Mouse (Mus musculus) heart, postnatal 0 days (tissue): ENCODE measurements around the gene Tacr2. TPM values are rescaled to one million over a fixed set of nuclear protein-coding genes. Genes with fewer than 3 reads are reported as not detected.
A peak's percentile ranks its signal among the peaks of the same experiment; 100 is the strongest.

Experiments used
- ATAC-seq: fragments of 200-750 bp; cut with Nextera tagmentation; 2 replicates; pipeline ENCODE4 v1.8.0; 2017; ENCODE audit warnings: low read depth, moderate number of reproducible peaks, moderate library complexity; ENCODE audit not compliant: insufficient read depth
- DNase-seq: peaks from one replicate; pipeline ENCODE4 v3.0.0-alpha.2; 2016; ENCODE audit warnings: low spot score
- H3K27ac ChIP-seq: fragments of 300-500 bp; sonication (generic); 2 replicates; pipeline ENCODE4 v1.5.1; 2014; ENCODE audit warnings: low read depth, mild to moderate bottlenecking
- H3K27me3 ChIP-seq: fragments of 300-500 bp; sonication (generic); 2 replicates; pipeline ENCODE4 v1.6.1; 2014; ENCODE audit warnings: low read length, mixed read lengths; ENCODE audit not compliant: control insufficient read depth, insufficient read depth
- H3K36me3 ChIP-seq: fragments of 300-500 bp; sonication (generic); replicated peaks from 2 replicates; pipeline ENCODE4 v1.6.1; 2014; ENCODE audit warnings: low read length, mixed read lengths; ENCODE audit not compliant: control insufficient read depth, insufficient read depth
- H3K4me1 ChIP-seq: fragments of 300-500 bp; sonication (generic); 2 replicates; pipeline ENCODE4 v1.6.1; 2014; ENCODE audit warnings: antibody characterized with exemption; ENCODE audit not compliant: control insufficient read depth, insufficient read depth
- H3K4me2 ChIP-seq: fragments of 300-500 bp; sonication (generic); 2 replicates; pipeline ENCODE4 v1.6.1; 2014; ENCODE audit warnings: low read depth, mild to moderate bottlenecking, low read length, moderate library complexity
- H3K4me3 ChIP-seq: fragments of 300-500 bp; sonication (generic); 2 replicates; pipeline ENCODE4 v1.5.1; 2014; ENCODE audit warnings: low read depth, low read length
- H3K9ac ChIP-seq: fragments of 300-500 bp; sonication (generic); replicated peaks from 2 replicates; pipeline ENCODE4 v1.6.1; 2014; ENCODE audit warnings: low read depth, low read length, mixed read lengths
- H3K9me3 ChIP-seq: fragments of 300-500 bp; sonication (generic); replicated peaks from 2 replicates; pipeline ENCODE4 v1.6.1; 2016; ENCODE audit warnings: low read length; ENCODE audit not compliant: control insufficient read depth
- CTCF ChIP-seq: IDR thresholded peaks from 2 replicates; pipeline ENCODE4 v1.5.1; 2016; ENCODE audit warnings: antibody characterized with exemption, control low read depth, low read depth
- EP300 ChIP-seq: IDR thresholded peaks from 2 replicates; pipeline ENCODE4 v1.6.1; 2016; ENCODE audit warnings: antibody characterized with exemption, low read depth
- WGBS: fragments of 180-500 bp; shearing (Covaris S2); extraction: QIAGEN DNeasy Blood & Tissue Kit; methylation state at CpG from one replicate; pipeline ENCODE4 v1.1.7; 2014; 5-methylcytosine and 5-hydroxymethylcytosine counted together
- polyA plus RNA-seq: library from polyadenylated mRNA; unstranded; fragments of >200 nt; fragmentation: Nextera tagmentation; extraction: Ambion mirVana; gene quantifications from 2 replicates; pipeline ENCODE4 v1.2.1, GENCODE M21; 2015
- total RNA-seq: library from RNA; depleted of rRNA; stranded (reverse); fragments of >200 nt; gene quantifications from 2 replicates; pipeline ENCODE4 v1.2.3, GENCODE M21; 2014; ENCODE audit warnings: low replicate concordance

Gene Tacr2
- total and polyA plus RNA-seq, 2 experiments from 2014 or later, result 2.7 TPM; not detected in 1

DNA sequence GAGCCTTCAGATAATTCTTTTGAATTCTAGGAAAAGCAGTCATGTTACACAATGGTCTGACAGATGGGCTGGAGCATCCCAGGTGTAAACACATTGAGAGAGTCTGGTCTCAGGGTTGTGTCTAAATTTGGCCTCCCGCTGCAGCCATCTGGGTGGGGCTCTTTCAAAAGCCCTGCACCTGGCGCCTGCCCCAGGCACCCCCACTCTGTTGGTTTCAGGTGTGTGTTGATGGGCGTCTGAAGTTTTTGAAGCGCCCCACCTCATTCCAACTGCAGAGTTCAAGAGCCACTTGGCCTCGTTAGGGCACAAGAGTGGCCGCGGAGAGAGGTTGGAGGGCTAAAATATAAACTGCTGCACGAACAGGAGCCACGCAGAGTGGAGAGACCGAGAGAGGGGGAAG is 9.9 kb upstream of the Tacr2 start:
- H3K9ac ChIP-seq, result no peak overlapping the region
- no peak overlapping the region for H3K27ac ChIP-seq
- ATAC-seq (no peak), DNase-seq (no peak)
- H3K4me2 ChIP-seq, result no peak overlapping the region
- no peaks in the 10 kb centered on the region for H3K27me3 ChIP-seq
- no peak overlapping the region for H3K4me3 ChIP-seq
- WGBS, result 65% methylated on average over 10 of the region's 10 CpGs
- H3K36me3 ChIP-seq, result no peaks in the 10 kb centered on the region
- no peaks in the 10 kb centered on the region for H3K4me1 ChIP-seq
- no peak for TF ChIP-seq CTCF
- no peak for TF ChIP-seq EP300
- no peaks in the 10 kb centered on the region for H3K9me3 ChIP-seq

DNA sequence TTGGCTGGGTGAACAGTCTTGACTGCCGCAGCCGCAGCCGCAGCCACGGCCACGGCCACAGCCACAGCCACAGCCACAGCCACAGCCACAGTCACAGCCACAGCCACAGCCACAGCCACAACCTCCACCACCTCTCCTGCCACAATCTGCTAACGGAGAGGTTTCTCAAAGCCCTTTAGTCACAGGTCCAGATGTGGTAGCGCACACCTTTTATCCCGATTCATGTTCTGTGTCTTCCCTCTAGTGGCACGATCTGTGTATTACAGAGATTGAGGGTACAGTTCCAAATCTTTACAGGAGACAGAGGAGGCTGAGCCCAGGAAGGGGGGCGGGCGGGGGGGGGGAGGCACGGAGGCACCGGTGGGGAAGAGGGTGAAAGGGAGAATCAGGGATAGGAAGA is 9.3 kb upstream of the Tacr2 start:
- Histone ChIP-seq H3K27me3 (no peaks in the 10 kb centered on the region), H3K4me2 (no peak overlapping the region), H3K4me3 (no peak overlapping the region), H3K9me3 (no peaks in the 10 kb centered on the region), H3K4me1 (no peaks in the 10 kb centered on the region), H3K36me3 (no peaks in the 10 kb centered on the region), H3K9ac (no peak overlapping the region), H3K27ac (no peak overlapping the region)
- 45% methylated on average over 13 of the region's 13 CpGs for WGBS
- ATAC-seq (no peak), DNase-seq (peak; percentile 27)
- no peak for TF ChIP-seq EP300
- peak; percentile 74 for TF ChIP-seq CTCF

DNA sequence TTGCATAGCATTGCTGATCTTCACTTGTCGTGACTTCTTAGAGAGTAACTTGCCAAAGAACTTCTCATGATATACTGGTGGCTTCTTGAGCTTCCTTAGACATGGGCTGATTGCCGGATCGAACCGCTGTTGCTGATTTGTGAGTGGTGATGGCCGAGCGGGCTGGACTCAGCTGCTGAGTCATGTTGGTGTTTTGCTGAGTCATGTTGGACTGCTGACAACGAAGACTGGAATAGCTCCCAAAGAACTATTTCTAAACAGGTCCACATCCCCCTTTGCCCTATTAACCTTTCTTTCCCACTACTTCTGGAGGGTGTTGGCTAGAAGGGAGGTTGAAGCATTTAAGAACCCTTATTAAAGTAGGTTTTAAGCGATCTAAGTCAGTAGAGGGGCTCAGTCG is 8.2 kb upstream of the Tacr2 start:
- Histone ChIP-seq H3K4me3 (no peak overlapping the region), H3K27ac (no peak overlapping the region), H3K4me2 (no peak overlapping the region), H3K9me3 (no peaks in the 10 kb centered on the region), H3K36me3 (no peaks in the 10 kb centered on the region), H3K4me1 (no peaks in the 10 kb centered on the region), H3K27me3 (no peaks in the 10 kb centered on the region), H3K9ac (no peak overlapping the region)
- ATAC-seq (no peak), DNase-seq (no peak)
- WGBS, result 83% methylated on average over 9 of the region's 9 CpGs
- TF ChIP-seq EP300 (no peak), CTCF (no peak)

DNA sequence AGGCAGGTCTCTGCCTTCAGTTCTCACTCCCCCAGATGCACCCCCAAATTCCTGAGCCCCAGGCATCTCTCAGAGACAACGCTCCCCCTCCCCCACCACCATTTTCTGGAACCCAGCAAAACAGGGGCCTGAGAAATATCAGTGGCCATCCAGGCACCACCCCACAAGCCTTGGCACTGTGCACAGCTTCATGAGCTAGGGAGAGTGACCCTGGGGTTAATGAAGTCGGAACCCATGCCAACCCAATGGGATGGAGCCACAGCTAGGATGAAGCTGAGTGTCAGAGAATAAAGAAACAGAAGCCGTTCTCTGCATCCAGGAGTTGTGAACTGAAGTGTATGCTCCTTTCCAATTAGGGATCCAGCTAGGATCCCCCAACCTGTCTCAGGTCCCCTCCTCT is 5.1 kb upstream of the Tacr2 start:
- no peak for TF ChIP-seq EP300
- TF ChIP-seq CTCF, result no peak
- Histone ChIP-seq H3K4me2 (no peak overlapping the region), H3K9ac (no peak overlapping the region), H3K27me3 (no peaks in the 10 kb centered on the region), H3K4me1 (no peaks in the 10 kb centered on the region), H3K36me3 (no peaks in the 10 kb centered on the region), H3K27ac (no peak overlapping the region), H3K9me3 (no peaks in the 10 kb centered on the region), H3K4me3 (no peak overlapping the region)
- DNase-seq (no peak), ATAC-seq (no peak)
- 71% methylated on average over 3 of the region's 3 CpGs for WGBS

DNA sequence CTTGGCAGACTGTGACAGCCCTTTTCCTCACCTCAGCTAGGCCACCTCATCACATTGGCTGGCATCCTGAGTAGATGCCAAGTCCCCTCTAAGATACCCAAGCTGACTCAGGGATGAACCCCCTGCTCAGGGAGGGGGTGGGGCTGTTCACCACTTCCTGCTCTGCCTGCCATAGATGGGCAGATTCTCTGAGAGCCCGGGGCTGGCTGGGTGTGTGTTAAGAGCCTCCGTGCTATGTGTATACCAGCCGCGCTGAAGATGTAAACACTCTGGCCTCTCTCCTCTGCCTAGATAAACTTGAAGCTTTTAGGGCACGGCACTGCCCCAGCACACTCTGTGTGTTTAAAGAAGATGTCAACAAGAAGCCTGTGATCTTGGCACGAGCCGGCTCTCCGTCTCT is 4.4 kb upstream of the Tacr2 start:
- H3K27me3 ChIP-seq, result no peaks in the 10 kb centered on the region
- H3K9ac ChIP-seq, result no peak overlapping the region
- no peak overlapping the region for H3K4me3 ChIP-seq
- H3K4me2 ChIP-seq, result no peak overlapping the region
- ATAC-seq (no peak), DNase-seq (no peak)
- no peaks in the 10 kb centered on the region for H3K9me3 ChIP-seq
- no peak for TF ChIP-seq CTCF
- TF ChIP-seq EP300, result no peak
- H3K4me1 ChIP-seq, result no peaks in the 10 kb centered on the region
- WGBS, result 23% methylated on average over 8 of the region's 8 CpGs
- H3K36me3 ChIP-seq, result no peaks in the 10 kb centered on the region
- H3K27ac ChIP-seq, result no peak overlapping the region

DNA sequence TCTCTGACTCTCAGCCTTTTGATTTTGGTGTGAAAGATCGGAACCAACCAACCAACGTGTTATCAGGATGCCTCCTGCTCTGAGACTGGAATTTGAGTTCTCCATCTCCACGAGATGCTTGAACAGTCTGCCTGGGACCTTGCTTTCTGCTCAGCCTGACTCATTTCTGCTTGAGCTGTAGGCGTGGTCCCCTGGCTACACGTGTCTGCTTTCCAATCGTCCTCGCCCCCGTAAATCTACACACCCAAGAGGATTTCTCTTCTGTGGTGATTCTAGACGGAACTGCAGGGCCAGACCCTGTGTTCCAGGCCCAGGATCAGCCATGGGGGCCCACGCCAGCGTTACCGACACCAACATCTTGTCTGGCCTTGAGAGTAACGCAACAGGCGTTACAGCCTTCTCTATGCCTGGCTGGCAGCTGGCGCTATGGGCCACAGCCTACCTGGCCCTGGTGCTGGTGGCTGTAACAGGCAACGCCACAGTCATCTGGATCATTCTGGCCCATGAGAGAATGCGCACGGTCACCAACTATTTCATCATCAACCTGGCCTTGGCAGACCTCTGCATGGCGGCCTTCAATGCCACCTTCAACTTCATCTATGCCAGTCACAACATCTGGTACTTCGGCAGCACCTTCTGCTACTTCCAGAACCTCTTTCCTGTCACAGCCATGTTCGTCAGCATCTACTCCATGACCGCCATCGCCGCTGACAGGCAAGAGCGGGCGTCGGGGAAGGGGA is 428 bp downstream of the Tacr2 start:
- DNase-seq (no peak), ATAC-seq (no peak)
- WGBS, result 78% methylated on average over 27 of the region's 27 CpGs
- Histone ChIP-seq H3K4me3 (no peak overlapping the region), H3K4me2 (no peak overlapping the region), H3K36me3 (no peaks in the 10 kb centered on the region), H3K27me3 (no peaks in the 10 kb centered on the region), H3K9ac (no peak overlapping the region), H3K9me3 (no peaks in the 10 kb centered on the region), H3K4me1 (no peaks in the 10 kb centered on the region), H3K27ac (no peak overlapping the region)
- no peak for TF ChIP-seq CTCF
- TF ChIP-seq EP300, result no peak
